Mouse (Mus musculus): ENCODE results near the gene Krtap28-13.

The Krtap28-13 gene

GRCm38 (mm10) chr1:83096935-83097334 lies 36.2 kb downstream of the Krtap28-13 start:
- DNase-seq (ENCODE audit: low spot score) = no peak

GRCm38 (mm10) chr1:83099160-83099559 lies 38.4 kb downstream of the Krtap28-13 start:
- DNase-seq (ENCODE audit: low spot score) = no peak

GRCm38 (mm10) chr1:83099580-83100137 lies 38.9 kb downstream of the Krtap28-13 start:
- DNase-seq (ENCODE audit: low spot score) = no peak

GRCm38 (mm10) chr1:83101891-83102290 lies 41.2 kb downstream of the Krtap28-13 start:
- DNase-seq (ENCODE audit: low spot score) = no peak

- no peak for DNase-seq (ENCODE audit: low spot score)
Observed at GRCm38 (mm10) chr1:83105464-83105863, 44.7 kb downstream of the Krtap28-13 start.

- no peak for DNase-seq (ENCODE audit: low spot score)
Observed at GRCm38 (mm10) chr1:83107410-83107978, 46.8 kb downstream of the Krtap28-13 start.

- DNase-seq (ENCODE audit: low spot score) = no peak
Observed at GRCm38 (mm10) chr1:83110992-83111391, 50.3 kb downstream of the Krtap28-13 start.

Data from left cerebral cortex, adult 11 months (tissue).